Mouse (Mus musculus): ENCODE results near the gene Xcl1.

- TF ChIP-seq MYOD1 (IDR thresholded peaks at IDR 0.05; ENCODE audit: control insufficient read depth, insufficient read length, low read depth) (no peak), USF1 (IDR thresholded peaks at IDR 0.05; ENCODE audit: low read depth) (no peak), FOSL1 (IDR thresholded peaks at IDR 0.05; ENCODE audit: insufficient read depth, low read length, poor library complexity, severe bottlenecking) (no peak), MYOG (IDR thresholded peaks at IDR 0.05; ENCODE audit: control insufficient read depth, extremely low read depth, insufficient read length) (no peak)
Measured at GRCm38 (mm10) chr1:164931135-164931534, 4.2 kb downstream of the Xcl1 start.
